Mouse (Mus musculus) stomach, postnatal 0 days (tissue): Measurements from ENCODE around the gene Nucb2.

Experiments
- CTCF ChIP-seq: IDR thresholded peaks from 2 replicates; pipeline ENCODE4 v1.5.1; 2016; ENCODE audit warnings: antibody characterized with exemption, low read depth, mild to moderate bottlenecking, moderate library complexity
- EP300 ChIP-seq: optimal IDR thresholded peaks from 2 replicates; pipeline ENCODE3; 2016; ENCODE audit warnings: antibody characterized with exemption

DNA sequence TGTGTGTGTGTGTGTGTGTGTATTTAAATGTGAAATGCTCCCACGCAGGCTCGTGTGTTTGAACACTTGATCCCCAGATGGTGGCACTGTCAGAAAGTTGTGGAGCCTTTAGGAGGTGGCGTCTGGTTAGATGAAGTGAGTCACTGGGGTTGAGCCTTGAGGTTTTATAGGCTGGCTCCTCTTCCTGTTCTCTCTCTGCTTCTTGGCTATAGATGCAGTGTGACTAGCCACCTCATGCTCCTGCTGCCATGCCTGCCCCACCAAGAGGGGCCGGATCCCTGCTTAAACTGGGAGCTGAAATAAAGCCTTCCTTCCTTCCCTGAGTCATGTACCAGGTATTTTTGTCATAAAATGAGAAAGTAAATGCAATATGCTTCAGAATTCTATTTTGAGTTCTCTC is 13.1 kb upstream of the Nucb2 start:
- TF ChIP-seq CTCF (peak; percentile 12; the same call in 1 of the 2 replicates), EP300 (no peak)
